21 mouse cellular contexts compared by ENCODE assay signal in genomic region chr9:34603750-34604149, GRCm38 (mm10).
A peak's percentile ranks its signal among the peaks of the same experiment; 100 is the strongest.
DNase-seq lines count a peak whose midpoint lies in the region; ATAC-seq and TF ChIP-seq lines count a peak whose summit lies in the region.
"Had no signal": no experiment of that assay in that cellular context is flagged by ENCODE, and none has a peak within 500 bp of the region (broad histone marks: within the 10 kb centered on the region; RNA-seq: fewer than 3 reads in every experiment).

No protein-coding gene starts in this region.

- 63% methylated on average over 7 of the region's 7 CpGs for WGBS in forebrain, embryonic 12.5 days
- 85% methylated on average over 7 of the region's 7 CpGs for WGBS in forebrain, embryonic 10.5 days
- WGBS in midbrain, embryonic 13.5 days = 73% methylated on average over 7 of the region's 7 CpGs
- WGBS in midbrain, embryonic 10.5 days = 88% methylated on average over 7 of the region's 7 CpGs
- 42% methylated on average over 7 of the region's 7 CpGs for WGBS in forebrain, postnatal 0 days

- ATAC-seq in forebrain, embryonic 12.5 days (ENCODE audit: low FRiP score) = peak; percentile 79
- 0 out of 2 replicates have a peak, but pooled peaks have one; percentile 27 for ATAC-seq in midbrain, embryonic 13.5 days
- ATAC-seq in forebrain, postnatal 0 days = peak; percentile 60
- ATAC-seq: activated CD4-positive, CD25-positive, alpha-beta regulatory T cell, adult 4 months; hindbrain, embryonic 16.5 days; intestine, embryonic 16.5 days had no signal

- 0 out of 2 replicates have a peak, but pooled peaks cover 6% of the 10 kb centered on the region for H3K4me1 ChIP-seq in forebrain, embryonic 12.5 days
- no peaks in the 10 kb centered on the region for H3K4me1 ChIP-seq in forebrain, embryonic 10.5 days
- 0 out of 2 replicates have a peak, but pooled peaks cover 7% of the 10 kb centered on the region for H3K4me1 ChIP-seq in midbrain, embryonic 13.5 days (replicated peaks)
- no peaks in the 10 kb centered on the region for H3K4me1 ChIP-seq in midbrain, embryonic 10.5 days
- H3K4me1 ChIP-seq in forebrain, postnatal 0 days (ENCODE audit: insufficient read depth) = peaks cover 5% of the 10 kb centered on the region; the same call in 1 of the 2 replicates
- H3K4me1 ChIP-seq: hindbrain, embryonic 10.5 days had no signal

- no peak overlapping the region for H3K4me2 ChIP-seq in forebrain, embryonic 12.5 days
- H3K4me2 ChIP-seq in midbrain, embryonic 13.5 days (replicated peaks) = no peak overlapping the region
- H3K4me2 ChIP-seq in forebrain, postnatal 0 days (ENCODE audit: low read depth) = no peak overlapping the region
- H3K4me2 ChIP-seq: heart, embryonic 11.5 days; hindbrain, embryonic 13.5 days had no signal

- intact Hi-C loops in heart, postnatal 14 days (cut with DNase I) = no loop called here

- no peak overlapping the region for H3K4me3 ChIP-seq in forebrain, embryonic 12.5 days (replicated peaks)
- H3K4me3 ChIP-seq in forebrain, embryonic 10.5 days = no peak overlapping the region
- H3K4me3 ChIP-seq in midbrain, embryonic 13.5 days (replicated peaks) = no peak overlapping the region
- H3K4me3 ChIP-seq in midbrain, embryonic 10.5 days = no peak overlapping the region
- H3K4me3 ChIP-seq in forebrain, postnatal 0 days (ENCODE audit: low read depth, low read length) = no peak overlapping the region
- H3K4me3 ChIP-seq: heart, adult 2 months; hindbrain, embryonic 10.5 days; hindbrain, embryonic 13.5 days had no signal

- no peaks in the 10 kb centered on the region for H3K36me3 ChIP-seq in forebrain, embryonic 12.5 days (replicated peaks)
- no peaks in the 10 kb centered on the region for H3K36me3 ChIP-seq in forebrain, embryonic 10.5 days (replicated peaks)
- no peaks in the 10 kb centered on the region for H3K36me3 ChIP-seq in midbrain, embryonic 13.5 days
- no peaks in the 10 kb centered on the region for H3K36me3 ChIP-seq in midbrain, embryonic 10.5 days
- no peaks in the 10 kb centered on the region for H3K36me3 ChIP-seq in forebrain, postnatal 0 days (ENCODE audit: insufficient read depth)
- H3K36me3 ChIP-seq: hindbrain, embryonic 10.5 days; hindbrain, embryonic 13.5 days had no signal

- no peak overlapping the region for H3K9ac ChIP-seq in forebrain, embryonic 12.5 days
- H3K9ac ChIP-seq in midbrain, embryonic 13.5 days (replicated peaks) = no peak overlapping the region
- no peak overlapping the region for H3K9ac ChIP-seq in forebrain, postnatal 0 days
- H3K9ac ChIP-seq: hindbrain, embryonic 13.5 days had no signal

- DNase-seq in forebrain, embryonic 10.5 days (ENCODE audit: extremely low spot score, low spot score) = no peak
- no peak for DNase-seq in midbrain, embryonic 10.5 days (ENCODE audit: low spot score)
- no peak for DNase-seq in forebrain, postnatal 0 days
- no peak for DNase-seq in heart, postnatal 14 days
- DNase-seq: adrenal gland, adult 8-10 months; adrenal gland, postnatal 25 days; cerebellum, adult 18-20 months; cerebellum, adult 9-10 months; cerebellum, postnatal 14 days; gastrocnemius, postnatal 25 days; heart, adult 2 months; heart, postnatal 36 days; kidney, adult 18-20 months had no signal

- no peaks in the 10 kb centered on the region for H3K9me3 ChIP-seq in forebrain, embryonic 12.5 days
- H3K9me3 ChIP-seq in forebrain, embryonic 10.5 days = no peaks in the 10 kb centered on the region
- no peaks in the 10 kb centered on the region for H3K9me3 ChIP-seq in midbrain, embryonic 13.5 days
- H3K9me3 ChIP-seq in midbrain, embryonic 10.5 days (replicated peaks) = no peaks in the 10 kb centered on the region
- H3K9me3 ChIP-seq in forebrain, postnatal 0 days (ENCODE audit: low read length) = no peaks in the 10 kb centered on the region
- H3K9me3 ChIP-seq: hindbrain, embryonic 10.5 days; hindbrain, embryonic 13.5 days had no signal

- TF ChIP-seq CTCF in forebrain, postnatal 0 days (IDR thresholded peaks at IDR 0.05; ENCODE audit: low read depth) = no peak

- no peak overlapping the region for H3K27ac ChIP-seq in forebrain, embryonic 12.5 days
- no peak overlapping the region for H3K27ac ChIP-seq in forebrain, embryonic 10.5 days
- no peak overlapping the region for H3K27ac ChIP-seq in midbrain, embryonic 13.5 days
- no peak overlapping the region for H3K27ac ChIP-seq in midbrain, embryonic 10.5 days (replicated peaks)
- no peak overlapping the region for H3K27ac ChIP-seq in forebrain, postnatal 0 days (ENCODE audit: low read depth, low read length)
- H3K27ac ChIP-seq: heart, adult 2 months; hindbrain, embryonic 10.5 days; hindbrain, embryonic 13.5 days had no signal

- H3K27me3 ChIP-seq in forebrain, embryonic 12.5 days = no peaks in the 10 kb centered on the region
- H3K27me3 ChIP-seq in forebrain, embryonic 10.5 days (ENCODE audit: poor library complexity, severe bottlenecking) = no peaks in the 10 kb centered on the region
- H3K27me3 ChIP-seq in midbrain, embryonic 13.5 days = no peaks in the 10 kb centered on the region
- no peaks in the 10 kb centered on the region for H3K27me3 ChIP-seq in midbrain, embryonic 10.5 days (ENCODE audit: low read depth, poor library complexity, severe bottlenecking)
- no peaks in the 10 kb centered on the region for H3K27me3 ChIP-seq in forebrain, postnatal 0 days (ENCODE audit: insufficient read depth, low read length)
- H3K27me3 ChIP-seq: hindbrain, embryonic 13.5 days had no signal

Comparison
In these comparisons a context has a peak if more than half of its experiments do, and no peak if none do; other contexts are left out.
1. ATAC-seq: peak in every context shown above with its lines; median percentile 79 in forebrain, embryonic 12.5 days; 60 in forebrain, postnatal 0 days; 27 in midbrain, embryonic 13.5 days.